In genomic region chr9:50090968-50091367, GRCm38 (mm10) we compare ENCODE assay signal across 18 mouse cellular contexts.
"Had no signal": no experiment of that assay in that cellular context is flagged by ENCODE, and none has a peak within 500 bp of the region (broad histone marks: within the 10 kb centered on the region; RNA-seq: fewer than 3 reads in every experiment).

No protein-coding gene starts in this region.

- H3K4me3 ChIP-seq: liver, embryonic 15.5 days; midbrain, embryonic 13.5 days; myocyte; neural tube, embryonic 13.5 days; neural tube, embryonic 15.5 days had no signal

- H3K9ac ChIP-seq: liver, embryonic 15.5 days; liver, postnatal 0 days; lung, embryonic 14.5 days; midbrain, embryonic 13.5 days; neural tube, embryonic 13.5 days; neural tube, embryonic 15.5 days had no signal

- H3K27ac ChIP-seq: liver, embryonic 15.5 days; midbrain, embryonic 13.5 days; neural tube, embryonic 13.5 days; neural tube, embryonic 15.5 days had no signal

- H3K36me3 ChIP-seq: liver, embryonic 15.5 days; midbrain, embryonic 13.5 days; neural tube, embryonic 13.5 days; neural tube, embryonic 15.5 days had no signal

- H3K4me2 ChIP-seq: liver, embryonic 15.5 days; lung, embryonic 14.5 days; midbrain, embryonic 11.5 days; midbrain, embryonic 13.5 days; neural tube, embryonic 13.5 days; neural tube, embryonic 15.5 days had no signal

- DNase-seq: liver, postnatal 0 days; lung, embryonic 14.5 days; lung, postnatal 10 days; lung, postnatal 4 days; retina, postnatal 1 day; right cerebral cortex, postnatal 25 days; right cerebral cortex, postnatal 4 days; spleen, adult 18-20 months; thymus, adult 18-20 months; thymus, postnatal 14 days; thymus, postnatal 36 days had no signal

- ATAC-seq: liver, postnatal 0 days; midbrain, embryonic 13.5 days; midbrain, embryonic 16.5 days had no signal

- H3K4me1 ChIP-seq: liver, embryonic 15.5 days; midbrain, embryonic 13.5 days; neural tube, embryonic 13.5 days; neural tube, embryonic 15.5 days had no signal

- H3K9me3 ChIP-seq: liver, embryonic 15.5 days; midbrain, embryonic 13.5 days; neural tube, embryonic 13.5 days; neural tube, embryonic 15.5 days had no signal

- H3K27me3 ChIP-seq: liver, embryonic 15.5 days; midbrain, embryonic 13.5 days; neural tube, embryonic 13.5 days; neural tube, embryonic 15.5 days had no signal
